Mouse (Mus musculus): ENCODE measurements around the gene Ankrd50.

GRCm38 (mm10) chr3:38501316-38501715 lies 16.7 kb upstream of the Ankrd50 start:
- TF ChIP-seq POLR2A (IDR thresholded peaks at IDR 0.05; ENCODE audit: low read depth, low read length), result no peak
- TF ChIP-seq CTCF (conservative IDR thresholded peaks at IDR 0.05; ENCODE audit: insufficient read depth, insufficient read length, low read depth, low read length), result no peak
